Mouse (Mus musculus) cortical plate, adult 2 months (tissue): ENCODE measurements at regions not wholly inside any gene's neighbourhood (a gene's known extent, or its start where the extent isn't known, plus 50 kb on each side); places are given as distances from the start of the nearest gene placed in this dataset.

Experiments
- H3K27ac ChIP-seq: fragments of 200-500 bp; 2 replicates; pipeline ENCODE4 v1.5.1; 2012; ENCODE audit warnings: low read length, control low read depth, inconsistent platforms; ENCODE audit not compliant: insufficient read depth
- H3K4me1 ChIP-seq: fragments of 200-500 bp; 2 replicates; pipeline ENCODE4 v1.6.1; 2011; ENCODE audit warnings: low read length; ENCODE audit not compliant: control insufficient read depth, insufficient read depth
- H3K4me3 ChIP-seq: fragments of 200-500 bp; 2 replicates; pipeline ENCODE4 v1.5.1; 2011; ENCODE audit warnings: mild to moderate bottlenecking, low read length, control low read depth; ENCODE audit not compliant: insufficient read depth
- CTCF ChIP-seq: fragments of 200-500 bp; IDR thresholded peaks from 2 replicates; pipeline ENCODE4 v1.5.1; 2011; ENCODE audit warnings: mild to moderate bottlenecking, control low read depth, low read length; ENCODE audit not compliant: insufficient read depth; ENCODE audit errors: extremely low read depth
- POLR2A ChIP-seq: fragments of 200-500 bp; IDR thresholded peaks from 2 replicates; pipeline ENCODE4 v1.6.1; 2011; ENCODE audit warnings: mild to moderate bottlenecking, low read length, control low read depth; ENCODE audit not compliant: insufficient read depth; ENCODE audit errors: extremely low read depth

DNA sequence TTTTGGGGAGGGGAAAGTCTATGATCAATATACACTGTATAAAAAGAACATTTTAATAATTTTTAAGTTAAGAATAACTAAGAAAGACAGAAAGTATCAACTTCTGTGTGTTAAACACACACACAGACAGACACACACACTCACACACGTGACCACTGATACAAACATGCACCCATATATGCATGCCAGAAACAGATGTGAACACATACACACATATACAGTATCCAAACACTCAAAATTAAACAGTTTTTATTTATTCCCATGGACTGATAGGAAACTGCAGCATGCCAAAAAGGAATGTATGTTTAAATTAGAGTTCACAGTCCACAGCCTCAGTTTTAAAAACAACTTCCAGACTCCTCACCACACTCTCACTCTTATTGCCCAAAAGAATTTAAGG is 203.4 kb upstream of the Tbl1x start:
- Histone ChIP-seq H3K4me1 (no peaks in the 10 kb centered on the region), H3K27ac (no peak overlapping the region), H3K4me3 (no peak overlapping the region)
- TF ChIP-seq CTCF (no peak), POLR2A (no peak)

GRCm38 (mm10) chrX:77314384-77314783 is 196.4 kb upstream of the Tbl1x start:
- TF ChIP-seq POLR2A (no peak), CTCF (peak; percentile 42; the same call in 1 of the 2 replicates)
- H3K4me3 ChIP-seq: no peak overlapping the region
- H3K27ac ChIP-seq: no peak overlapping the region
- no peaks in the 10 kb centered on the region for H3K4me1 ChIP-seq

GRCm38 (mm10) chrX:77323644-77324043 is 187.2 kb upstream of the Tbl1x start:
- Histone ChIP-seq H3K27ac (no peak overlapping the region), H3K4me1 (no peaks in the 10 kb centered on the region), H3K4me3 (no peak overlapping the region)
- no peak for TF ChIP-seq CTCF
- no peak for TF ChIP-seq POLR2A

DNA sequence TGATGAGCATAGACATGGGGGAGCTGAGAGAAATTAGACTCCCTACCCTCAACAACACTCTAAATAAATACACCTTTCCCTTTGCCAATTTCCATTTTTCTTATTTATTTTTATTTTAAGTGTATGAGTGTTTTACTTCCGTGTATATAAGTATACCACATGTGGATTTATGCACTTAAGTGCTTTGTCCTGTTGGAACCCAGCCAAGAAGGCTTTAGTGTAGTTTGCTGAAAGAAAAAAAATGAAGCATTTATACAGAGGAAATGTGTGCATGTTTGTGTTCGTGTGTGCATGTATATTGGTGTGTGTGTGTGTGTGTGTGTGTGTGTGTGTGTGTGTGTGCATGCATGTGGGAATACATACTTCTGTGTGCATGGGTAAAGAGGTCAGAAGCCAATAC is 157.6 kb upstream of the Tbl1x start:
- TF ChIP-seq POLR2A (no peak), CTCF (no peak)
- no peak overlapping the region for H3K27ac ChIP-seq
- H3K4me3 ChIP-seq: no peak overlapping the region
- H3K4me1 ChIP-seq: no peaks in the 10 kb centered on the region

DNA sequence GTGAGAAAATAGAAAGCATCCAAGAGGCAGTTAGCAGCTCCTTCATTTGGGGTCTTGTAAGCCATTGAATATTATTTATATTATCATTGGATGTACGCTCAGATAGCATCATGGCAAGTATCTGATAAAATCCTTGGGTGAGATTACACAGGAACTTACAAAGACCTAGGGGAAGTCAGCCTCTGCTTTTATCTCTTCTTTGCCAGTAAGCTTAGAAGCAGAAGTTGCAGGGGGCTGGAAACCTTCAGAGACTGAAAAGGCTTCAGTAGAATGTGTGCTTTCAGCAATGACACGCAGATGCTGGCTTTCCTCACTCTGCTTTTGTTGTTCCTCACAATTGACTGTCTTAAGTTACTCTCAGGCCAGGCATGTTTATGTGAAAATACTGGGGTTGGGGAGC is 150.3 kb upstream of the Tbl1x start:
- Histone ChIP-seq H3K4me3 (no peak overlapping the region), H3K27ac (no peak overlapping the region), H3K4me1 (no peaks in the 10 kb centered on the region)
- no peak for TF ChIP-seq POLR2A
- no peak for TF ChIP-seq CTCF

DNA sequence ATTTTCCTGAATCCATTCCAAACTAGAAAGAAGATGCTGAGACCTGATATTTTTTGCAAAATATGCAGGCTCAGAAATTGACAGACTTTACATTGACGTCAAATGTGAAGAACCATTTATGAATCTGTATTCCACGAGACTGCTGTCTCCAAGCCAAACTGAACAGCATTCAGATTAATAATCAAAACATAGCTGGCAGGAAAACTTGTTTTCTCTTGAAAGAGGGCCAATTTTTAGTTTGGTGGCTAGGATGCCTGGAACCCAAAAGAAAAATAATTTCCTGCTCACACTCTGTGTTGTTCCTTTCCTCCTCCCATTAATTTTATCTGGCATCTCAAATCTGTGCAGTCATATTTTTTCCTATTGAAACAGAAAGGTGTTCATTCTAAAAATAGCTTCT is 149.7 kb upstream of the Tbl1x start:
- Histone ChIP-seq H3K27ac (no peak overlapping the region), H3K4me3 (no peak overlapping the region), H3K4me1 (no peaks in the 10 kb centered on the region)
- TF ChIP-seq POLR2A (no peak), CTCF (no peak)

- TF ChIP-seq POLR2A (no peak), CTCF (no peak)
- Histone ChIP-seq H3K27ac (no peak overlapping the region), H3K4me1 (no peaks in the 10 kb centered on the region), H3K4me3 (no peak overlapping the region)
Observed at GRCm38 (mm10) chrX:77363657-77364056, 147.2 kb upstream of the Tbl1x start.

DNA sequence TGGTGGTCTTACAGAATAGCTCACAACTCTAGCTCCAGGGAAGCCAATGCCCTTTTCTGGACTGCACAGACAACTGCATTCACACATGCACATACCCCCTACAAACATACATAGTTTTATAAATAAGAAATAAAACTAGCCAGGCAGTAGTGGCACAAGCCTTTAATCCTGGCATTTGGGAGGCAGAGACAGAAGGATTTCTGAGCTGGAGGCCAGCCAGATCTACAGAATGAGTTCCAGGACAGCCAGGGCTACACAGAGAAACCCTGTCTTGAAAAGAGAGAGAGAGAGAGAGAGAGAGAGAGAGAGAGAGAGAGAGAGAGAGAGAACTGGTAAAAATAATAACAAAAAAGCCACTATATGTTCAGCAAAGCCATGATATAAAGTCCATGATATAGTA is 143.5 kb upstream of the Tbl1x start:
- Histone ChIP-seq H3K4me1 (no peaks in the 10 kb centered on the region), H3K4me3 (no peak overlapping the region), H3K27ac (no peak overlapping the region)
- no peak for TF ChIP-seq POLR2A
- no peak for TF ChIP-seq CTCF

DNA sequence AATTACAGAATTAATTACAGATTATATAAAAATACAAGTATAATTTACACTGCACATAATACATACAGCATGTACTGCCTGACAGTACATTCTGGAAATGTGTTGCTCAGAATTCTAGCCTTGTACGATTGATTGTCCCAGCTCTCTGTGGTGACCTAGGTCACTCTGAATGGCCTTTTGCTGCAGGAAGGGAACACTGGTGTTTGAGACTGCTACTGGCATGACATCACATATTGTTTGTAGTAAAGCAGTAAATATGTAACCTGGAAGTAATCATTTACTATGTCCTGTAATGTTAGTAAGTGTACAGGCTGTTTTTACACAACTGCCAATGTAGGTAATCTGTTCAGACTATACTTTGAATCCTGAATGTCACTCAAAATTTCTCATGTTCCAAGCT is 123.5 kb upstream of the Tbl1x start:
- Histone ChIP-seq H3K4me3 (no peak overlapping the region), H3K4me1 (no peaks in the 10 kb centered on the region), H3K27ac (no peak overlapping the region)
- TF ChIP-seq CTCF: no peak
- no peak for TF ChIP-seq POLR2A

DNA sequence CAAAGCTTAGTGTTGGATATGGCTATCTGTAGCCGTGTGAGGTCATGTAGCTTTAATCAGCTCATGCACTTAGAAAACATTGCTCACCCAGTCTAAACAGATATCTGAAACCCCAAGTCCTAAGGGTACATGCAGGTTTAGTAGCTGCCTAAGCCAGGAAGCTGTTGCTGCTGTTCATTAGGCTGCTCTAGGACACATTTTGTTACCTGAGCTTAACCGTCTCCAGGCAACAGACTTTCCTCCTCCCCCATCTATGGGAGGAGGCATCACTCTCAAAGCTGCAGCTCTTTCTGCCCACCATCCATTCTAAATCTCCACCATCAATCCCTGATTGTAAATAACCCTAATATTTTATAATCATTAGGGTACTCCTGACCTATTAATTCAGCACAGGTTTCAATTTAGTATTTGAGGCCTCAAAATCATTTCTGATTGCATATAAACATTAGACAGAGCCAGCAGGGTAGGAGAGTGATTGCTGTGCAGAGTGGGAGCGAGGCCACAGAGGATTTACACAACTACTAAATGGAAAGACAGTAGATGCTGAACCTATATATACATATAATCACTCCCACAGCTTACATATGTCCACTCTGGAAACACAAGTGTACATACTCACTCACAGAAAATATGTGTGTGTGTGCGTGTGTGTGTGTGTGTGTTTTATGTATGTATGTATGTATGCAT is 118.9 kb upstream of the Tbl1x start:
- H3K4me1 ChIP-seq: no peaks in the 10 kb centered on the region
- no peak overlapping the region for H3K4me3 ChIP-seq
- TF ChIP-seq POLR2A (no peak), CTCF (no peak)
- H3K27ac ChIP-seq: no peak overlapping the region

GRCm38 (mm10) chrX:77406896-77407295 is 103.9 kb upstream of the Tbl1x start:
- Histone ChIP-seq H3K4me3 (no peak overlapping the region), H3K27ac (no peak overlapping the region), H3K4me1 (no peaks in the 10 kb centered on the region; the same call in 1 of the 2 replicates)
- no peak for TF ChIP-seq CTCF
- no peak for TF ChIP-seq POLR2A
